In the genomic region with DNA sequence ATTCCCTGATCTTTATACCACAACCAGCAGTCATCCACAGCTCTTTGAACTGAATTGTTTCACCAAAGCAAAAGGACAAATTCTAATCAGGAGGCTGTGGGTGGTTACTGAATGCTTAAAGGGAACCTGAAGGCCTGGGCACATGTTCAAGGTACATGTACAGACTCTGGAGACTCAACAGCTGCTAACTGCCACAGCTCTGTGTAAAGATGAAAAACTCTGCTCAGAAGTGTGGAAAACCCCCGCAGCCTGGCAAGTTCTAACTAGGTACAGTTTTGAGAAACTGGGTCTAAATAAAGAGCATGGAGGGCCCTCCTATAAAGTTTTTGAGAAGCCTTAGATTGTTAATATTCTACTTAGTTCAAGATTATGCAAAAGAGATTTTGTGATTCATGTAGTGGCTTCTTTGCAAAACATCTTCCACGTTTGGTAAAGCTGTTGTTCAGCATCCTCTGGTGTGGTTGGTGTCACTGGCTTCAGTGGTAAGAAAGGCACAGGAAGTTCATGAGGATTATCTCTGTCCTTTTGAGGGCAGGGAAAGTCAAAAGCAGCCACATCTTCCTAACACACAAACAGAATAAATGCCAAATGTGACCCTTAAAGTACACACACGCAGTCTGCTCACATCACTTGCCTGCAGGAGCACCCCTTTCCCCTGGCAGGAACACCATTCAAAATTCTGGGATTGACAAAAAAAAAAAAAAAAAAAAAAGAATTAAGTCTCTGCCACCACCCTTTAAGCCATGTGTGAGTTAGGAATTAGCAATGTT, we compare ENCODE assay signal across 17 mouse cellular contexts. TPM values are rescaled to one million over a fixed set of nuclear protein-coding genes. Genes with fewer than 3 reads are reported as not detected.
DNase-seq lines count a peak whose midpoint lies in the region.
"Had no signal": no experiment of that assay in that cellular context is flagged by ENCODE, and none has a peak within 500 bp of the region (broad histone marks: within the 10 kb centered on the region; RNA-seq: fewer than 3 reads in every experiment).

No protein-coding gene starts in this region.

- H3K4me1 ChIP-seq in midbrain, embryonic 10.5 days, result no peaks in the 10 kb centered on the region
- peaks cover 4% of the 10 kb centered on the region; the same call in 1 of the 2 replicates for H3K4me1 ChIP-seq in embryonic facial prominence, embryonic 10.5 days
- H3K4me1 ChIP-seq: embryonic facial prominence, embryonic 12.5 days; heart, embryonic 15.5 days; hindbrain, embryonic 13.5 days; limb, embryonic 10.5 days; liver, embryonic 13.5 days had no signal

- no peaks in the 10 kb centered on the region for H3K27me3 ChIP-seq in midbrain, embryonic 10.5 days (ENCODE audit: low read depth, poor library complexity, severe bottlenecking)
- no peaks in the 10 kb centered on the region for H3K27me3 ChIP-seq in embryonic facial prominence, embryonic 10.5 days (replicated peaks; ENCODE audit: low read depth, poor library complexity, severe bottlenecking)
- H3K27me3 ChIP-seq: embryonic facial prominence, embryonic 12.5 days; heart, embryonic 15.5 days; hindbrain, embryonic 13.5 days; liver, embryonic 13.5 days; megakaryocyte, embryonic 14.5 days had no signal

- H3K9me3 ChIP-seq in midbrain, embryonic 10.5 days (replicated peaks), result no peaks in the 10 kb centered on the region
- H3K9me3 ChIP-seq in embryonic facial prominence, embryonic 10.5 days, result no peaks in the 10 kb centered on the region
- H3K9me3 ChIP-seq: embryonic facial prominence, embryonic 12.5 days; heart, embryonic 15.5 days; hindbrain, embryonic 13.5 days; limb, embryonic 10.5 days; liver, embryonic 13.5 days; megakaryocyte, embryonic 14.5 days had no signal

- H3K36me3 ChIP-seq in midbrain, embryonic 10.5 days, result no peaks in the 10 kb centered on the region
- no peaks in the 10 kb centered on the region for H3K36me3 ChIP-seq in embryonic facial prominence, embryonic 10.5 days (replicated peaks)
- H3K36me3 ChIP-seq: embryonic facial prominence, embryonic 12.5 days; heart, embryonic 15.5 days; hindbrain, embryonic 13.5 days; limb, embryonic 10.5 days; liver, embryonic 13.5 days had no signal

- 78% methylated on average over 3 of the region's 3 CpGs for WGBS in midbrain, embryonic 10.5 days
- WGBS in embryonic facial prominence, embryonic 10.5 days, result 75% methylated on average over 3 of the region's 3 CpGs

- peak; percentile 30 for DNase-seq in 416B (ENCODE audit: low read depth)
- DNase-seq in CD4-positive helper T cell, adult 2 months (ENCODE audit: low read depth, low spot score), result peak; percentile 52
- DNase-seq in frontal cortex, postnatal 14 days (ENCODE audit: low spot score in 2 of 2), result peak; percentile 12 to 17
- peak; percentile 54 for DNase-seq in naive thymus-derived CD4-positive, alpha-beta T cell, adult 2 months (ENCODE audit: low read depth)
- no peak for DNase-seq in adrenal gland, adult 18-20 months (ENCODE audit: low spot score in 2 of 2)
- DNase-seq in midbrain, embryonic 10.5 days (ENCODE audit: low spot score), result no peak
- no peak for DNase-seq in embryonic facial prominence, embryonic 10.5 days (ENCODE audit: low spot score)
- DNase-seq: cerebellum, adult 11 months; kidney, adult 8-10 months; kidney, postnatal 4 days; liver, embryonic 13.5 days had no signal

- no peak overlapping the region for H3K27ac ChIP-seq in midbrain, embryonic 10.5 days (replicated peaks)
- H3K27ac ChIP-seq in embryonic facial prominence, embryonic 10.5 days (replicated peaks), result no peak overlapping the region
- H3K27ac ChIP-seq: embryonic facial prominence, embryonic 12.5 days; heart, embryonic 15.5 days; hindbrain, embryonic 13.5 days; limb, embryonic 10.5 days; liver, embryonic 13.5 days had no signal

- no peak overlapping the region for H3K4me3 ChIP-seq in midbrain, embryonic 10.5 days
- H3K4me3 ChIP-seq in embryonic facial prominence, embryonic 10.5 days, result no peak overlapping the region
- H3K4me3 ChIP-seq: embryonic facial prominence, embryonic 12.5 days; heart, embryonic 15.5 days; hindbrain, embryonic 13.5 days; limb, embryonic 10.5 days; liver, embryonic 13.5 days had no signal

RNA-seq across cellular contexts. Expression of a gene that starts 39.0 kb away (rescaled TPM):
- total RNA-seq in adrenal gland, adult 18-20 months (2021), result under 1 TPM in 1 of 2 experiments, not detected in 1; 0.13 TPM
- polyA plus RNA-seq in midbrain, embryonic 10.5 days (2016; fragmentation: Nextera tagmentation; extraction: Ambion mirVana), result 0.07 TPM in 1 of 2 replicates, not detected in the other
- not detected in 2 replicates for polyA plus RNA-seq in embryonic facial prominence, embryonic 10.5 days (2016; fragmentation: Nextera tagmentation; extraction: Ambion mirVana)
- polyA plus RNA-seq: embryonic facial prominence, embryonic 12.5 days; hindbrain, embryonic 13.5 days; limb, embryonic 10.5 days; testis, adult 2 months had no signal

Comparison
In these comparisons a context has a peak if more than half of its experiments do, and no peak if none do; other contexts are left out.
1. DNase-seq: peak in 416B (single experiment), CD4-positive helper T cell, adult 2 months (single experiment), frontal cortex, postnatal 14 days (2 of 2) and naive thymus-derived CD4-positive, alpha-beta T cell, adult 2 months (single experiment); none in adrenal gland, adult 18-20 months (0 of 2), midbrain, embryonic 10.5 days (single experiment) and embryonic facial prominence, embryonic 10.5 days (single experiment).